Mouse (Mus musculus): ENCODE data around the gene Olfr312. TPM values are rescaled to one million over a fixed set of nuclear protein-coding genes. Genes with fewer than 3 reads are reported as not detected.
"Not testable (repeated sequence)": the region's sequence is repeated elsewhere in the genome, so short reads cannot be mapped to it uniquely, and the experiment has no call there.

Olfr312 gene
- polyA plus RNA-seq (2014; fragmentation: Nextera tagmentation; extraction: Ambion mirVana) = not detected in 2 replicates

- ATAC-seq (ENCODE audit: insufficient read depth, low FRiP score, low TSS enrichment); H3K36me3 ChIP-seq (ENCODE audit: control insufficient read depth, insufficient read depth, low read length); H3K9ac ChIP-seq (ENCODE audit: low read length); H3K27ac ChIP-seq (ENCODE audit: low read depth, low read length); H3K4me3 ChIP-seq (ENCODE audit: low read depth, low read length); DNase-seq (ENCODE audit: low spot score); H3K4me2 ChIP-seq (ENCODE audit: low read depth); H3K27me3 ChIP-seq (ENCODE audit: control insufficient read depth, insufficient read depth, low read length); H3K9me3 ChIP-seq (ENCODE audit: control insufficient read depth, low read length); H3K4me1 ChIP-seq (ENCODE audit: control insufficient read depth, insufficient read depth, low read length): not testable (repeated sequence)
Measured at GRCm38 (mm10) chr11:58828937-58829336, at the start of gene Olfr312. Gene Olfr312 (plus strand): TSS chr11:58829237.

GRCm38 (mm10) chr11:58782480-58783089, 46.5 kb upstream of the Olfr312 start, which contains the start of gene Olfr314:
Gene Olfr314 (plus strand): TSS chr11:58782952.
- no peaks in the 10 kb centered on the region for H3K27me3 ChIP-seq (ENCODE audit: control insufficient read depth, insufficient read depth, low read length)
- H3K4me3 ChIP-seq (ENCODE audit: low read depth, low read length) = no peak within 1 kb of the TSS
- no peak within 1 kb of the TSS for H3K9ac ChIP-seq (ENCODE audit: low read length)
- H3K36me3 ChIP-seq (ENCODE audit: control insufficient read depth, insufficient read depth, low read length) = no peaks in the 10 kb centered on the region
- DNase-seq (ENCODE audit: low spot score) = no peak
- H3K4me1 ChIP-seq (ENCODE audit: control insufficient read depth, insufficient read depth, low read length) = no peaks in the 10 kb centered on the region
- ATAC-seq (ENCODE audit: insufficient read depth, low FRiP score, low TSS enrichment) = no peak
- H3K27ac ChIP-seq (ENCODE audit: low read depth, low read length) = no peak within 1 kb of the TSS
- H3K4me2 ChIP-seq (ENCODE audit: low read depth) = no peak within 1 kb of the TSS
- no peaks in the 10 kb centered on the region for H3K9me3 ChIP-seq (ENCODE audit: control insufficient read depth, low read length)
- 86% methylated on average over 6 of the region's 6 CpGs for WGBS

GRCm38 (mm10) chr11:58784182-58784581, 44.9 kb upstream of the Olfr312 start:
- no peak for ATAC-seq (ENCODE audit: insufficient read depth, low FRiP score, low TSS enrichment)
- Histone ChIP-seq H3K9me3 (ENCODE audit: control insufficient read depth, low read length) (no peaks in the 10 kb centered on the region), H3K36me3 (ENCODE audit: control insufficient read depth, insufficient read depth, low read length) (no peaks in the 10 kb centered on the region), H3K9ac (ENCODE audit: low read length) (no peak overlapping the region), H3K27ac (ENCODE audit: low read depth, low read length) (no peak overlapping the region), H3K27me3 (ENCODE audit: control insufficient read depth, insufficient read depth, low read length) (no peaks in the 10 kb centered on the region), H3K4me2 (ENCODE audit: low read depth) (no peak overlapping the region), H3K4me3 (ENCODE audit: low read depth, low read length) (no peak overlapping the region), H3K4me1 (ENCODE audit: control insufficient read depth, insufficient read depth, low read length) (no peaks in the 10 kb centered on the region)
- DNase-seq (ENCODE audit: low spot score) = no peak
- 89% methylated on average over 2 of the region's 2 CpGs for WGBS

DNA sequence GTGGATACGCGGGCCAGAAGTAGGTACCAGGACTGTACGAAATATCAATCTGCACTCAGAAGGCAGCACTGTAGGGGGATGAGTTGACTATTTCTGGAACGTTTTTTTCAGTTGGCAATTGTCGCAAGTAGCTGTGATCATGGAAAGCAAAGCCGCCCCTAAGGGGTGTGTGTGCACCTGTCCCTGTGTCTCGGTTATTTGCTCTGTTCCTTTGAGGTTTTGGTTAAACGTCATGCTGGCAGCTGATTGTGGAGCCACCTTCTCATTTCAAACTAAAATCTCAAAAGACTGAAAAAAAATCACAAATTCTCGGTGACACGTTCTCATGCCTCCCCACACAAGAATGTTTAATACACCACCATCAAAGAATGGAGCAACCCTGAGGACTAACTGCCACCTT, 41.4 kb upstream of the Olfr312 start:
- Histone ChIP-seq H3K9ac (ENCODE audit: low read length) (no peak overlapping the region), H3K4me3 (ENCODE audit: low read depth, low read length) (no peak overlapping the region), H3K27ac (ENCODE audit: low read depth, low read length) (no peak overlapping the region), H3K9me3 (ENCODE audit: control insufficient read depth, low read length) (no peaks in the 10 kb centered on the region), H3K36me3 (ENCODE audit: control insufficient read depth, insufficient read depth, low read length) (no peaks in the 10 kb centered on the region), H3K4me1 (ENCODE audit: control insufficient read depth, insufficient read depth, low read length) (no peaks in the 10 kb centered on the region), H3K27me3 (ENCODE audit: control insufficient read depth, insufficient read depth, low read length) (no peaks in the 10 kb centered on the region), H3K4me2 (ENCODE audit: low read depth) (no peak overlapping the region)
- DNase-seq (ENCODE audit: low spot score) = no peak
- 90% methylated on average over 10 of the region's 10 CpGs for WGBS
- no peak for ATAC-seq (ENCODE audit: insufficient read depth, low FRiP score, low TSS enrichment)

GRCm38 (mm10) chr11:58788346-58788745, 40.7 kb upstream of the Olfr312 start:
- no peaks in the 10 kb centered on the region for H3K27me3 ChIP-seq (ENCODE audit: control insufficient read depth, insufficient read depth, low read length)
- H3K36me3 ChIP-seq (ENCODE audit: control insufficient read depth, insufficient read depth, low read length) = no peaks in the 10 kb centered on the region
- H3K9me3 ChIP-seq (ENCODE audit: control insufficient read depth, low read length) = no peaks in the 10 kb centered on the region
- no peak overlapping the region for H3K4me2 ChIP-seq (ENCODE audit: low read depth)
- H3K27ac ChIP-seq (ENCODE audit: low read depth, low read length) = no peak overlapping the region
- no peak overlapping the region for H3K9ac ChIP-seq (ENCODE audit: low read length)
- whole genome bisulfite sequencing = 89% methylated on average over 8 of the region's 8 CpGs
- H3K4me3 ChIP-seq (ENCODE audit: low read depth, low read length) = no peak overlapping the region
- DNase-seq (ENCODE audit: low spot score) = no peak
- H3K4me1 ChIP-seq (ENCODE audit: control insufficient read depth, insufficient read depth, low read length) = no peaks in the 10 kb centered on the region
- ATAC-seq (ENCODE audit: insufficient read depth, low FRiP score, low TSS enrichment) = no peak

GRCm38 (mm10) chr11:58789532-58789931, 39.5 kb upstream of the Olfr312 start:
- ATAC-seq (ENCODE audit: insufficient read depth, low FRiP score, low TSS enrichment) (no peak), DNase-seq (ENCODE audit: low spot score) (no peak)
- Histone ChIP-seq H3K9me3 (ENCODE audit: control insufficient read depth, low read length) (no peaks in the 10 kb centered on the region), H3K4me1 (ENCODE audit: control insufficient read depth, insufficient read depth, low read length) (no peaks in the 10 kb centered on the region), H3K27me3 (ENCODE audit: control insufficient read depth, insufficient read depth, low read length) (no peaks in the 10 kb centered on the region), H3K36me3 (ENCODE audit: control insufficient read depth, insufficient read depth, low read length) (no peaks in the 10 kb centered on the region), H3K9ac (ENCODE audit: low read length) (no peak overlapping the region), H3K4me2 (ENCODE audit: low read depth) (no peak overlapping the region), H3K27ac (ENCODE audit: low read depth, low read length) (no peak overlapping the region), H3K4me3 (ENCODE audit: low read depth, low read length) (no peak overlapping the region)
- 39% methylated on average over 3 of the region's 3 CpGs for WGBS

DNA sequence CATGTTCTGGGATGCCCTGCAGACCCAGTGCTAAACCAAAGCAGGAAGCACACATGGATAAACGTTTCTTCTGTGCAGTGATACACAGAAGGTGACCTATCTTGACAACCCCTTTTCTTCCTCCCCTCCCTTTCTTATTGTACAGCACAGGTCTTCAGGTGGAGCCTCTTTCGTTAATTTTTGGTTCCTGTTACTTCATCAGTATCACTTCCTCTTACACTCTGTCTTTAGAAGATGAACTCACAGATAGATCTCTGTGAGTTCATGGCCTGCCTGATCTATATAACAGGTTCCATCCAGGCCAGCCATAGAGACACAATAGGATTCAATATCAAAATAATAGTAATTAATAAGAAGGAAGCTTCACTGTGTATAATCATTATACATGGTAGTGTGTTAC, 39.0 kb upstream of the Olfr312 start:
- no peak for ATAC-seq (ENCODE audit: insufficient read depth, low FRiP score, low TSS enrichment)
- WGBS = 72% methylated on average over 2 of the region's 2 CpGs

GRCm38 (mm10) chr11:58790646-58791045, 38.4 kb upstream of the Olfr312 start:
- Histone ChIP-seq H3K27ac (ENCODE audit: low read depth, low read length) (no peak overlapping the region), H3K4me3 (ENCODE audit: low read depth, low read length) (no peak overlapping the region), H3K36me3 (ENCODE audit: control insufficient read depth, insufficient read depth, low read length) (no peaks in the 10 kb centered on the region), H3K9ac (ENCODE audit: low read length) (no peak overlapping the region), H3K4me1 (ENCODE audit: control insufficient read depth, insufficient read depth, low read length) (no peaks in the 10 kb centered on the region), H3K27me3 (ENCODE audit: control insufficient read depth, insufficient read depth, low read length) (no peaks in the 10 kb centered on the region), H3K4me2 (ENCODE audit: low read depth) (no peak overlapping the region), H3K9me3 (ENCODE audit: control insufficient read depth, low read length) (no peaks in the 10 kb centered on the region)
- DNase-seq (ENCODE audit: low spot score) = no peak
- ATAC-seq (ENCODE audit: insufficient read depth, low FRiP score, low TSS enrichment) = no peak
- 89% methylated on average over 6 of the region's 6 CpGs for WGBS

More for the DNA sequence above, 39.0 kb upstream of the Olfr312 start:
- Histone ChIP-seq H3K4me3 (ENCODE audit: low read depth, low read length) (no peak overlapping the region), H3K36me3 (ENCODE audit: control insufficient read depth, insufficient read depth, low read length) (no peaks in the 10 kb centered on the region), H3K4me1 (ENCODE audit: control insufficient read depth, insufficient read depth, low read length) (no peaks in the 10 kb centered on the region), H3K9me3 (ENCODE audit: control insufficient read depth, low read length) (no peaks in the 10 kb centered on the region), H3K27ac (ENCODE audit: low read depth, low read length) (no peak overlapping the region), H3K9ac (ENCODE audit: low read length) (no peak overlapping the region), H3K4me2 (ENCODE audit: low read depth) (no peak overlapping the region), H3K27me3 (ENCODE audit: control insufficient read depth, insufficient read depth, low read length) (no peaks in the 10 kb centered on the region)
- no peak for DNase-seq (ENCODE audit: low spot score)

- Histone ChIP-seq H3K9me3 (ENCODE audit: control insufficient read depth, low read length) (no peaks in the 10 kb centered on the region), H3K9ac (ENCODE audit: low read length) (no peak overlapping the region), H3K36me3 (ENCODE audit: control insufficient read depth, insufficient read depth, low read length) (no peaks in the 10 kb centered on the region), H3K4me1 (ENCODE audit: control insufficient read depth, insufficient read depth, low read length) (no peaks in the 10 kb centered on the region), H3K27ac (ENCODE audit: low read depth, low read length) (no peak overlapping the region), H3K4me2 (ENCODE audit: low read depth) (no peak overlapping the region), H3K4me3 (ENCODE audit: low read depth, low read length) (no peak overlapping the region), H3K27me3 (ENCODE audit: control insufficient read depth, insufficient read depth, low read length) (no peaks in the 10 kb centered on the region)
- 72% methylated on average over 2 of the region's 2 CpGs for WGBS
- ATAC-seq (ENCODE audit: insufficient read depth, low FRiP score, low TSS enrichment) (no peak), DNase-seq (ENCODE audit: low spot score) (no peak)
Measured at GRCm38 (mm10) chr11:58795856-58796255, 33.2 kb upstream of the Olfr312 start.

Measured in neural tube, embryonic 11.5 days (tissue).